Mouse (Mus musculus) kidney, postnatal 4 days (tissue): ENCODE data around the gene Tfdp1.
A peak's percentile ranks its signal among the peaks of the same experiment; 100 is the strongest.

Experiments used
- DNase-seq, 2 experiments: peaks; one replicate each; pipeline ENCODE4 v3.0.0; 2021; ENCODE audit warnings: mixed read lengths in 2 of 2

Gene Tfdp1

DNA sequence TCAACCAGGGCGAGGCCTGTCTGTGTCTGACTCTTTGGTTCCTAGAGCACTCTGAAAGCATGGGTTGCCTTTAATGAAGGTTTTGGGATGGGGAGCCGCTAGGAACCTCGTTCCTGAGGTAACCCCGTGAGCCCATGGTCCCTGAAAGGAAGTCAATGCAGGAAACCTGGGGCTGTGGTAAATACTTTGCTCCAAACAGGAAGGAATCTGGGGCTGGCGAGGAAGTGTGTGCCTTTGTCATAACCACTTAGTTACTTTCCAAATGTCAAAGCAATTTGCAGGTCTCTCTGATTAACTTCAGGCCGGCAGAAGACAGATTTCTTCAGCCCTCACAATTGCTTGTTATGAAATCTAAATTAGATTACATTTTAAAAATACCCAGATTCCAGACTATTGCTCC is 88.8 kb downstream of the Tfdp1 start:
- DNase-seq = peak in 1 of 2 experiments; percentile 40
